Mouse (Mus musculus) erythroblast, embryonic 14.5 days (primary cell): ENCODE results near the gene Hepacam2.

ENCODE experiments used
- GATA1 ChIP-seq: IDR thresholded peaks from 2 replicates; pipeline ENCODE4 v1.6.1; 2012; ENCODE audit warnings: low read length, inconsistent platforms, mixed read lengths
- TAL1 ChIP-seq: IDR thresholded peaks from 3 replicates; pipeline ENCODE4 v1.6.1; 2012; ENCODE audit warnings: low read length, inconsistent platforms, mixed read lengths

DNA sequence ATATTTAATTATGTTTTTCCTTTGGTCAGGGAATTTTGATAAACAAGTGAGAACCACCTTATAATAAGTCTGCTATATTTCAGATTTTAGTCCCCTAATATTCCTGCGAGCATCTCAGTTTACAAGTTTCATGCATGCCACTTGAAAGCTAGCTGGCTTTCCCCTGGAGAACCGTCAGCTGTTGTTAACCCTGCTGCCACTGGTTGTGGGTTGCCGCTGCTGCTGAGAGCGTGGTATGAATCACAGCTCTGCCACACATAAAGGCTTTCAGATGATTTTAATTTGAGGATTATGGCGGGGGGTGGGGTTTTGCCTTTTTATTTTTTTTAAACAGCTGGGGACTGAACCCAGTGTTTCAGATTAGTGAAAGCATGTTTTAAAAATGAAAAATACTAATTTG lies 7.2 kb upstream of the Hepacam2 start:
- no peak for TF ChIP-seq GATA1
- TF ChIP-seq TAL1: no peak
